Mouse (Mus musculus): ENCODE results near the gene Disp2. TPM values are rescaled to one million over a fixed set of nuclear protein-coding genes. Genes with fewer than 3 reads are reported as not detected.

Disp2 gene
- polyA plus RNA-seq, 1 experiment from 2014 or later: 2.3 TPM

- Histone ChIP-seq H3K36me3 (ENCODE audit: control insufficient read depth, insufficient read depth, low read length) (no peaks in the 10 kb centered on the region), H3K4me1 (ENCODE audit: control insufficient read depth, insufficient read depth, low read length) (peaks cover 52% of the 10 kb centered on the region), H3K9me3 (ENCODE audit: control insufficient read depth, low read length) (no peaks in the 10 kb centered on the region), H3K27ac (ENCODE audit: low read length) (no peak overlapping the region), H3K4me2 (ENCODE audit: low read depth, low read length) (no peak overlapping the region), H3K27me3 (replicated peaks; ENCODE audit: control insufficient read depth, insufficient read depth, low read length) (no peaks in the 10 kb centered on the region), H3K9ac (ENCODE audit: low read depth, low read length) (no peak overlapping the region), H3K4me3 (ENCODE audit: low read length) (no peak overlapping the region)
- 23% methylated on average over 11 of the region's 11 CpGs for WGBS
- no peak for ATAC-seq
Measured at GRCm38 (mm10) chr2:118764094-118764831, 15.3 kb upstream of the Disp2 start.

- Histone ChIP-seq H3K27me3 (replicated peaks; ENCODE audit: control insufficient read depth, insufficient read depth, low read length) (no peaks in the 10 kb centered on the region), H3K9ac (ENCODE audit: low read depth, low read length) (no peak overlapping the region), H3K4me2 (ENCODE audit: low read depth, low read length) (no peak overlapping the region), H3K9me3 (ENCODE audit: control insufficient read depth, low read length) (no peaks in the 10 kb centered on the region), H3K4me1 (ENCODE audit: control insufficient read depth, insufficient read depth, low read length) (peaks cover 46% of the 10 kb centered on the region), H3K36me3 (ENCODE audit: control insufficient read depth, insufficient read depth, low read length) (no peaks in the 10 kb centered on the region), H3K4me3 (ENCODE audit: low read length) (no peak overlapping the region), H3K27ac (ENCODE audit: low read length) (no peak overlapping the region)
- ATAC-seq: no peak
- 88% methylated on average over 5 of the region's 5 CpGs for WGBS
Measured at GRCm38 (mm10) chr2:118764875-118765274, 14.6 kb upstream of the Disp2 start.

GRCm38 (mm10) chr2:118766041-118767033 is 13.2 kb upstream of the Disp2 start:
- Histone ChIP-seq H3K36me3 (ENCODE audit: control insufficient read depth, insufficient read depth, low read length) (no peaks in the 10 kb centered on the region), H3K4me3 (ENCODE audit: low read length) (no peak overlapping the region), H3K4me2 (ENCODE audit: low read depth, low read length) (no peak overlapping the region), H3K9me3 (ENCODE audit: control insufficient read depth, low read length) (no peaks in the 10 kb centered on the region), H3K4me1 (ENCODE audit: control insufficient read depth, insufficient read depth, low read length) (peaks cover 39% of the 10 kb centered on the region), H3K27me3 (replicated peaks; ENCODE audit: control insufficient read depth, insufficient read depth, low read length) (no peaks in the 10 kb centered on the region), H3K9ac (ENCODE audit: low read depth, low read length) (no peak overlapping the region), H3K27ac (ENCODE audit: low read length) (no peak overlapping the region)
- 76% methylated on average over 10 of the region's 10 CpGs for WGBS
- no peak for ATAC-seq

GRCm38 (mm10) chr2:118772158-118772874 is 7.2 kb upstream of the Disp2 start, which contains the start of gene Phgr1:
TSS of gene Phgr1 (plus strand) at chr2:118772769.
- peak within 1 kb of the TSS; percentile 32 for H3K4me2 ChIP-seq (ENCODE audit: low read depth, low read length)
- peak within 1 kb of the TSS; percentile 68 for H3K27ac ChIP-seq (ENCODE audit: low read length)
- peak; percentile 95 for ATAC-seq
- no peaks in the 10 kb centered on the region for H3K27me3 ChIP-seq (replicated peaks; ENCODE audit: control insufficient read depth, insufficient read depth, low read length)
- WGBS: 67% methylated on average over 6 of the region's 6 CpGs
- H3K4me3 ChIP-seq (ENCODE audit: low read length): peak within 1 kb of the TSS; percentile 20
- H3K36me3 ChIP-seq (ENCODE audit: control insufficient read depth, insufficient read depth, low read length): no peaks in the 10 kb centered on the region; the same call in 1 of the 2 replicates
- H3K9me3 ChIP-seq (ENCODE audit: control insufficient read depth, low read length): no peaks in the 10 kb centered on the region
- peaks cover 19% of the 10 kb centered on the region for H3K4me1 ChIP-seq (ENCODE audit: control insufficient read depth, insufficient read depth, low read length)
- peak within 1 kb of the TSS; percentile 4; the same call in 1 of the 2 replicates for H3K9ac ChIP-seq (ENCODE audit: low read depth, low read length)

- peak overlapping the region; percentile 32; the same call in 1 of the 2 replicates for H3K4me2 ChIP-seq (ENCODE audit: low read depth, low read length)
Measured at GRCm38 (mm10) chr2:118774536-118774935, 5.0 kb upstream of the Disp2 start.

GRCm38 (mm10) chr2:118775396-118775795 is 4.1 kb upstream of the Disp2 start:
- H3K27ac ChIP-seq (ENCODE audit: low read length): no peak overlapping the region
- H3K9ac ChIP-seq (ENCODE audit: low read depth, low read length): no peak overlapping the region
- H3K36me3 ChIP-seq (ENCODE audit: control insufficient read depth, insufficient read depth, low read length): no peaks in the 10 kb centered on the region; the same call in 1 of the 2 replicates
- no peak overlapping the region for H3K4me3 ChIP-seq (ENCODE audit: low read length)
- no peak overlapping the region for H3K4me2 ChIP-seq (ENCODE audit: low read depth, low read length)
- ATAC-seq: no peak
- no peaks in the 10 kb centered on the region for H3K9me3 ChIP-seq (ENCODE audit: control insufficient read depth, low read length)
- H3K27me3 ChIP-seq (replicated peaks; ENCODE audit: control insufficient read depth, insufficient read depth, low read length): no peaks in the 10 kb centered on the region
- WGBS: 62% methylated on average over 1 of the region's 1 CpGs
- peaks cover 20% of the 10 kb centered on the region for H3K4me1 ChIP-seq (ENCODE audit: control insufficient read depth, insufficient read depth, low read length)

More at GRCm38 (mm10) chr2:118774536-118774935, 5.0 kb upstream of the Disp2 start:
- WGBS: 65% methylated on average over 2 of the region's 2 CpGs
- no peak overlapping the region for H3K9ac ChIP-seq (ENCODE audit: low read depth, low read length)
- H3K27ac ChIP-seq (ENCODE audit: low read length): peak overlapping the region; percentile 63
- peaks cover 17% of the 10 kb centered on the region for H3K4me1 ChIP-seq (ENCODE audit: control insufficient read depth, insufficient read depth, low read length)
- H3K4me3 ChIP-seq (ENCODE audit: low read length): no peak overlapping the region
- H3K9me3 ChIP-seq (ENCODE audit: control insufficient read depth, low read length): no peaks in the 10 kb centered on the region
- H3K27me3 ChIP-seq (replicated peaks; ENCODE audit: control insufficient read depth, insufficient read depth, low read length): no peaks in the 10 kb centered on the region
- peak; percentile 56 for ATAC-seq
- H3K36me3 ChIP-seq (ENCODE audit: control insufficient read depth, insufficient read depth, low read length): no peaks in the 10 kb centered on the region; the same call in 1 of the 2 replicates

- WGBS: 84% methylated on average over 3 of the region's 4 CpGs
- H3K9me3 ChIP-seq (ENCODE audit: control insufficient read depth, low read length): no peaks in the 10 kb centered on the region
- H3K4me2 ChIP-seq (ENCODE audit: low read depth, low read length): no peak overlapping the region
- H3K4me1 ChIP-seq (ENCODE audit: control insufficient read depth, insufficient read depth, low read length): peaks cover 20% of the 10 kb centered on the region
- 0 out of 2 replicates have a peak overlapping the region, but pooled peaks have one; percentile 24 for H3K9ac ChIP-seq (ENCODE audit: low read depth, low read length)
- ATAC-seq: no peak
- no peaks in the 10 kb centered on the region; the same call in 1 of the 2 replicates for H3K36me3 ChIP-seq (ENCODE audit: control insufficient read depth, insufficient read depth, low read length)
- H3K27me3 ChIP-seq (replicated peaks; ENCODE audit: control insufficient read depth, insufficient read depth, low read length): no peaks in the 10 kb centered on the region
- H3K27ac ChIP-seq (ENCODE audit: low read length): no peak overlapping the region
- H3K4me3 ChIP-seq (ENCODE audit: low read length): no peak overlapping the region
Measured at GRCm38 (mm10) chr2:118775846-118776245, 3.7 kb upstream of the Disp2 start.

- H3K9me3 ChIP-seq (ENCODE audit: control insufficient read depth, low read length): no peaks in the 10 kb centered on the region
Measured at GRCm38 (mm10) chr2:118776295-118776694, 3.2 kb upstream of the Disp2 start.

More at GRCm38 (mm10) chr2:118776295-118776694, 3.2 kb upstream of the Disp2 start:
- Histone ChIP-seq H3K4me3 (ENCODE audit: low read length) (no peak overlapping the region), H3K9ac (ENCODE audit: low read depth, low read length) (0 out of 2 replicates have a peak overlapping the region, but pooled peaks have one; percentile 24), H3K4me1 (ENCODE audit: control insufficient read depth, insufficient read depth, low read length) (peaks cover 20% of the 10 kb centered on the region), H3K4me2 (ENCODE audit: low read depth, low read length) (no peak overlapping the region), H3K27ac (ENCODE audit: low read length) (no peak overlapping the region), H3K27me3 (replicated peaks; ENCODE audit: control insufficient read depth, insufficient read depth, low read length) (no peaks in the 10 kb centered on the region), H3K36me3 (ENCODE audit: control insufficient read depth, insufficient read depth, low read length) (no peaks in the 10 kb centered on the region; the same call in 1 of the 2 replicates)
- ATAC-seq: no peak
- 74% methylated on average over 2 of the region's 2 CpGs for WGBS
